Mouse (Mus musculus) brain, embryonic 14.5 days (tissue): Measurements from ENCODE around the gene Mras.

Source experiments
- CTCF ChIP-seq: fragments of 200-500 bp; IDR thresholded peaks from 2 replicates; pipeline ENCODE4 v1.5.1; 2012; ENCODE audit warnings: inconsistent platforms, mild to moderate bottlenecking, moderate library complexity, borderline replicate concordance; ENCODE audit not compliant: insufficient read depth, insufficient read length; ENCODE audit errors: extremely low read depth
- POLR2A ChIP-seq: fragments of 200-500 bp; IDR thresholded peaks from 2 replicates; pipeline ENCODE4 v1.6.1; 2012; ENCODE audit warnings: mild to moderate bottlenecking, inconsistent platforms, borderline replicate concordance; ENCODE audit not compliant: poor library complexity, insufficient read depth, insufficient read length, severe bottlenecking; ENCODE audit errors: extremely low read depth

DNA sequence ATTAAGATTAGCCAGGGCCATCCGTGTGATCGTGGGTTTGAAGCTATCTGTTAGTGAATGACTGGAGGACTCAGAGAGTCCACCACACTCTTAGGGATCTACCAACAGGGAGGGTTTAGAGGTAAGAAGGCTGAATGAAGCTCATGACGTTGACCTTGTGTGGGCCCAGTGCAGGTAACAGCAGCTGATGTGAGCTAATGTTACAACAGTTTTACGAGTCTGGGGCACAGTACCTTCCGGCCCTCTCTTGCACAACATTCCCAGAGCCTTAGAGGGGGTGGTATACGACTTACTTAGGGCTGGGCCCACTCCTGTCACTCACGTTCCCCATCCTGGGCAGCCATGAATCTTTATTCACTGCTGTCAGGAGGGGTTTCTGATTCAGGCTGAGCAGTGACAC, 34.2 kb upstream of the Mras start:
- TF ChIP-seq CTCF, result no peak
- no peak for TF ChIP-seq POLR2A
